Mouse (Mus musculus): ENCODE measurements around the gene Dnah11. TPM values are rescaled to one million over a fixed set of nuclear protein-coding genes. Genes with fewer than 3 reads are reported as not detected.

The Dnah11 gene
- total RNA-seq, 2 experiments from 2014 or later: 0.74 to 0.98 TPM

DNA sequence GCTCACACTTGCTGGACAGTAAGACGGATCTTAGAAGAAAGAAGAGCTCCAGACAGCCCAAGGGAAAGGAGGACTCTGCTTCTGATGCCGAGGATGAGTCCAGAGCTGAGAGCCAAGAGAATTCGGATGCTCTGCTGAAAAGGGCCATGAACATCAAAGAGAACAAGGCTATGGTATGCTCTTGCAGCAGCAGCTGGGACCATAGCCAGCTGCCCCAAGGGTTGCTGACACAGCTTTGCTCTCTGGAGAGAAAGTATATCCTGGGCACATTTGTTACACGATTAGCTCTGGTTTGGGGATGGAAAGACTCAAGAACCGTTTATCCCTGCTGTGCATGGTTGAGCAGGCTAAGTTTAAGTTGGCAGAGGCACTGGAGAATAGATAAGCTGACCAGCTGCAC lies 326.6 kb downstream of the Dnah11 start:
- no peak for DNase-seq
- intact Hi-C loops (cut with DNase I): no loop called here

DNA sequence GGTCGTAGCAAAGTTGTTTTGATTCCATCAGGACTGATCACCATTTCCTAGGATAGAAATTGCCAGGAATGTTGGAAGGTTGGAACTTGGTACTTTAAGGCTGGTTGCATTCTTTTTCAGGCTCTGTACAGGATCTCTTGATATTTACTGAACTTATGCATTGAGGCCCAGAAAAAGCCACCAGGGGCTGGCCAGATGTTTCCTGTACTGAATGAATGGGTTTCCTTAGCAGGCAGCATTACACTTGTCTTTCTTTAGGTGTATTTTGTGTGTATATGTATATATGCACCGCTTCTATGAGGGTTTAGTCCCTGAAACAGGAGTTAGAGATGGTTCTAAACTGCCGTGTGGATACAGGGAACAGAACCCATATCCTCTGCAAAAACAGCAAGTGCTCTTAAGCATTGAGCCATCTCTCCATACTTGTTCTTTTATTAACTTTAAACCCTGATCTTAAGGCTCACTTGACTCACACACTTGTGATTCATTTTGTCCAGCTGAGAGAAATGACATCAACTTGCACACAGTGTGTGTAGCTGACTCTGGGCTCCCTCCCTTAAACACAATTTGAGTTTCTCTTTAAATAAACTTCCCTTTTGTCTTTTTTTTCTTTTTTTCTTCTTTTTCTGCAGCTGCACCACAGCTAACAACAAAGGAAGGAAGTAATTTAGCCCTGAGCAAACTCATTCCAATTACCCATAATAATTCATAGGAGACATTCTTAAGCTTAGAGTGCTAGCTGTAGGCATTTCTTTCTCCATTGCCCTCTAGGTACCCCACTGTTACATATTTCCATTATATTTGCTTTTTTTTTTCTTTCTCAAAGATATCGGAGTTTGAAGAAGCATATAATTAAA lies 330.9 kb downstream of the Dnah11 start:
- DNase-seq: no peak
- intact Hi-C loops (cut with DNase I): no loop called here

DNA sequence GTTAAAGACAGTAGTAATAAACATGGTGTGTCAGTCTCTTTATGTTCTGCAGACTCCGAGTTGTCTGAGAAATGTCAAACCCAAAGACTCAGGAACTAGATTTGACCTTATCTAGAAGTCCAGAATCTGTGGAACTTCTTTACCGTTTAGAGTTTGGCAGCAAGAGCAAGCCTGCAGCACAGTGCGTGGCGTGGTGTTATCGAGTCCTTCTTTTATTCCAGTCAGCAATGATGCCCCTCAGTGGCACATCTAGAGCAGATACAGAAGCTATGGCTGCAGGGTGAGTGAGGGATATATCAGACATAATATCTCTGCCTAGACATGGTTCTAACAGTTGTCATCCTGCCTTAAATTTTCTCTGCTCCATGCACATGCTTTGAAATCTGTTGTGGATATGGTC lies 336.2 kb downstream of the Dnah11 start:
- intact Hi-C loops (cut with DNase I): no loop called here
- DNase-seq: no peak

DNA sequence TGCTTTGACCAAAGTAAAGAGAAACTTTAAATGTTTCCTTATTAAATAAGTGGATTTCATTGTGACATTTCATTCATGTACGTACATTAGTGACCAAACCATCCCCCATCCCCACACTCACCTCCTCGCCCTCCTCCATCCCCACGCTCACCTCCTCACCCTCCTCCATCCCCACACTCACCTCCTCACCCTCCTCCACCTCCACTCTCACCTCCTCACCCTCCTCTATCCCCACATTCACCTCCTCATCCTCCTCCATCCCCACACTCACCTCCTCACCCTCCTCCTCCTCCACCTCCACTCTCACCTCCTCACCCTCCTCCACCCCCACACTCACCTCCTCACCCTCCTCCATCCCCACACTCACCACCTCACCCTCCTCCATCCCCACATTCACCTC lies 337.6 kb downstream of the Dnah11 start:
- intact Hi-C loops (cut with DNase I): no loop called here
- DNase-seq: no peak

DNA sequence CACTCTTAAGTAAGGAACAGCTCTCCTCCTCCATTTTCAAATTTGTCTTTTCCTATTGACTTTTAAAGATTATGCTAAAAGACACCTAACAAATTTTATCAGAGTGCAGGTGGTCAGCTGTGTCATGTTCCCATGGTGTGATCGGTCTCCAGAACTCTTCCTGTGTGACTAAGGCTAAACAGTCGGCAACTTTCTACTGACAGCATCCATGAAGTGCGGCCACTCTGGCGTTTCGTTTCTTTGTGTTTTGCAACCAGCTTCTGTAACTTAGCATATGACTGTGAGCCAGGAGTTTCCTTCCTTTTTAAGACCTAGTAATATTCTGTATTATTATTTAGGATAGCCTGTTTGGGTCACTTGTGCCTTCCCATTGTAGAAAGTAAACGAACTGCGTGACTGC lies 338.0 kb downstream of the Dnah11 start:
- no peak for DNase-seq

DNA sequence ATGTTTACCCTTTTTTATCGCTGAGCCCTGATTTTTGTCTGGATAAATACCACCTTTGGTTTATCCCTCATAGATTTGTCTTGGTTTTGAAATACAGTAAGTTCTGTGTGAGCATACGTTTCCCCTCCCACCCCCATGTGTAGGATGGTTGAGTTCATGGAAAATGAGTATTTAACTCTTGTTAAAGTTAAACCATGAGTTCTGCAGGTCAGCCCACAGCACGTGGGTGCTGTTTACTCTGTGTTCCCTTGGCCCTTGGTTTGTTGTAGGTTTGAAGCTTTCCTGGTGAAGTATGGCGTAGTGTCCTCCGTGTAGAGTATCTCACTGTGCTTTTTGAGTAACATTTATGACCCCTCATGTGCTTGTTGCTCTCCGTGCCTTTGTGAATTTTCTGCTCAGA lies 341.0 kb downstream of the Dnah11 start:
- intact Hi-C loops (cut with DNase I): no loop called here
- DNase-seq: no peak

More for the DNA sequence above, 338.0 kb downstream of the Dnah11 start:
- intact Hi-C loops (cut with DNase I): no loop called here

DNA sequence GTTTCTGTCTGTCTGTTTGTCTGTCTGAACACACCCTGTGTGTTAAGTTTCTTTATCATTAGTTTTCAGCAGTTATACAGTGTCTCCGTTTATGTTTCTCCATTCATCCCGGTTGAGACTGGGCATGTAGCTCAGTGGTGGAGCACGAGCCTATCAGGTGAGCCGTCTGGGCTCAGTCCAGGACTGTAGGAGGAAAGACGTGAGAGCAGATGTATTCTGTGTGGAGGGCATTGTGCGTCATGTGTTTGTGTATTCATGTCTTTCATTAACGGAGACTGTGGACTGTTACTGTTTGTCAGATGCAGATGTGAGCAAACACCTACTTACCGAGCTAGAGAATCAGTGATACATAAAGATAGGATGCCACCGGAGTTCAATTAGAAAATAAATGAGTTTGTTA lies 341.8 kb downstream of the Dnah11 start:
- no peak for DNase-seq
- intact Hi-C loops (cut with DNase I): no loop called here

DNA sequence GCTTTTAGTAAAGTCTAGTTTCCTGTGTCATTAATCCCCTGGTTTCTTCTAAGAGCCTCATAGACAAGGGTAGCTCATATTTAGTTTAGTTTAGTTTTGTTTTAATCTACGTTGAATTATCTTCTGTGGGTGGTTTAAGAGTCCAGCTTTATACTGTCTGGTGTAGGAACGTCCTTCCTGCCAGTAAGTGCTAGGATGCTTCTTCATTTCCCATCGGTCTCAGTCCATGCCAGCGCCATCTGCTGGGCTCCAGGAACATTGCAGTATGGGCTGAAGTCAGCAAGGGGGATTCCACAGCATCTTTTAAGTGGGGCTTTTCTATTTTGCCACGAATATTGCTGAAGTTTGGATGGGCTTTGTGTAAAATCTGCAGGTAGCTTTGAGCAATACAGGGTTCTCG lies 345.5 kb downstream of the Dnah11 start:
- intact Hi-C loops (cut with DNase I): no loop called here
- peak; percentile 52 for DNase-seq

DNA sequence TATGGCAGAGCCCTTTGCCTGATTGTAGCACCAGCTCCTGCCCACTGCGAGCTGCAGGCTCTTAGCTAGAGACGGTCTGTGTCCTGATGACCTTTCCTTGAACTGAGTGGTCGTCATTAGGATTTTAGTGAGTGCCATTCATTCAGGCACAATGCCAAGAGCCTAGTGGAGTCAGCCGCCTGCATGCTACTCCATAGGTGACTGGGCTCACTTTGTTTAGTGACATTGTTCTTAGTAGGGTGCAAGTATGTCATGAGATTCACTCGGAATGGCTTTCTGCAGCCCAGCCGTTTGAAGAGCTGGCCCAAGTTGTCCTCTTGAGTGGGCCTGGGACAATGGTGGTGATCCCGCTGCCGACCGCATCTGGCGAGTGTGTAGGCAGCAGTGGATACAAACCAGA lies 348.4 kb downstream of the Dnah11 start:
- DNase-seq: no peak
- intact Hi-C loops (cut with DNase I): no loop called here

DNA sequence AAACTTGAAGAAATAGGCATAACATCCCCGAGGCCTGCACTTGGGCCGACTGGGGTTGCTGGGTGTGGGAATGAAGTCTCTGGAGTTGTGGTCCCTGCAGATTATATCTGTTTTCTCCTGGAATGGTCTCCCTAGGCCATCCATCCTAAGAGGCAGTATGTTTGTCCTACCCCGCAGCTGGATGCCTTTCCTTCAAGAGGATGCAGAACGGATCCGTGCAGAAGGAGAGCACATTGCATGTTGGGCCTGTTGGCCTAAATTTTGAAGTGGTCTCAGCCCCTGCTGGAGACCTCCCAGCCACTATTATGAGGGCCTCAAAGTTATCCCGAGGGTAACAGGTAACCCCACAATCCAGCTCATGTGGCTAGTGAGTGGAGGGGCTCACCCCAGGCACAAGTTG lies 350.2 kb downstream of the Dnah11 start:
- DNase-seq: no peak
- intact Hi-C loops (cut with DNase I): loop anchor here (10.0 kb wide), 1 partner anchor 64 kb away; no protein-coding TSS in a partner anchor

DNA sequence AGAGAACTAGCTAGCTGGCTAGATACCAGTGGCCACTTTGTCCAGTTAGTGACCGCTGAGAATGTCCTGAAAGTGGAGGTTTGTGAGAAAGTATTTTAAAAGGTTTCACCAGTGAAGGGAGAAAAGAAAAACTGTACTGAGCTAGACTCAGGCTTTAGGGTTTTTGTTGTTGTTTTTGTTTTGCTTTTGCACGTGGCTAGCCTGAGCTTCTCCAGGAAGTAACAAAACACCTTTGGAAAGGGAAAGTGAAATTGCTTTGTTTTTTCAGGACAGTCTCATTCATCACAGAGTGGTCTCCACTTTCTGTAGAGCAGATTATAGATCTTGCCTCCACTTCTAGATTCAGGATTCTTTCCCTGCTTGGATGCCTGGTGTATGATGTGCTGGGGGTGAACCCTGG lies 353.9 kb downstream of the Dnah11 start:
- intact Hi-C loops (cut with DNase I): loop anchor here (10.0 kb wide), 1 partner anchor 60 kb away; no protein-coding TSS in a partner anchor
- no peak for DNase-seq

DNA sequence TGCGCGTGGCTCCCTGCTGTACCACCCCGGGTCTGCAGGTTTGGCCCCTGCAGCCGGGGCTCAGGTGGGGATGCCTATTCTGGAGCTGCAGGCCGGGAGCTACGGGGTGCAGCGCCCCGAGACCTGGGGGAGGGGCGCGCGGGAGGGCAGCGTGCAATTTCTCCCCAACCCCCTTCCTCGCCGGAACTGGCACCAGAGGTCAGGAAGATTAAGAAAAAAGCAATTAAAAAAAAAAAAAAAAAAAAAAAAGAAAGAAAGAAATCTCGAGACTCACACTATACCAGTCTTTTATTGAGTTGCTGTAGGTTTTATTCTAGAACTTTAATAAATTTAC lies 354.8 kb downstream of the Dnah11 start:
- no peak for DNase-seq
- intact Hi-C loops (cut with DNase I): loop anchor here (10.0 kb wide), 1 partner anchor 59 kb away; no protein-coding TSS in a partner anchor

DNA sequence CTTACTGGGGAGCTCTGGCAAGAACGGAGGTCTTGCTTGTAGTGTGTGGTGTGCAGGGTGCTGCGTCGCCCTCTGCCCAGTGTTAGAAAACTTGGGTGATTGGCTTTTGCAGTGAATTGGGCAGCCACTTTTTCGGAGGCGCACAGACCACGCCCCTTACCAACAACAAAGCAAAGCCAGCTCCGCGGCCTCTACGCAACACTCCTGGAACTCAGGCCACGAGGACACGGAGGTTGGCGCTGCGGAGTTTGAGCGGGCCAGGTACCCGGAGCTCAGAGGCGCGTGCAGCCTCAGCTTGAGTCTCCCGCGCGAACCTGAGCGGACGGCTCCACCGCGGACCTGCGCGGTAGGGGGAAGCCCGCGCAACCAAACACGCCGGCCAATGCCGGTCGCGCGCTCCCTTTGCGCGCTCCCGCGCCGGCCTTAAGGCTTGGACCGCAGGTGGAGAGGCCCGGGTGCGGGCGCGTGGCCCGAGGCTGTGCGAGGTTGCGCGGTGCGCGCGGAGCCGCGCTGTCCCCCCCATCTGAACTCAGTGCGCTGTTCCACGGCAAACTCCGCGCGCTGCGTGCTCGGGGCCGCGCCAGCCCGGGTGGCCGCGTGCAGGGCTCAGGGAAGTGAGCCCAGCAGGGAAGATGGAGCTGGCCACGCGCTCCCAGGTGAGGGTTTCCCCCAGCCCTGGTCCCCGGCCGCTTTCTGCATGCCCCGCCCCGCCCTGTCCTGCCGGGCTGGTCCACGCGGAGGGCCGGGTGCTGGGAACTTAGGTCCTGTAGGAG lies 355.4 kb downstream of the Dnah11 start:
- intact Hi-C loops (cut with DNase I): loop anchor here (10.0 kb wide), 1 partner anchor 59 kb away; no protein-coding TSS in a partner anchor
- peak; percentile 68 for DNase-seq

DNA sequence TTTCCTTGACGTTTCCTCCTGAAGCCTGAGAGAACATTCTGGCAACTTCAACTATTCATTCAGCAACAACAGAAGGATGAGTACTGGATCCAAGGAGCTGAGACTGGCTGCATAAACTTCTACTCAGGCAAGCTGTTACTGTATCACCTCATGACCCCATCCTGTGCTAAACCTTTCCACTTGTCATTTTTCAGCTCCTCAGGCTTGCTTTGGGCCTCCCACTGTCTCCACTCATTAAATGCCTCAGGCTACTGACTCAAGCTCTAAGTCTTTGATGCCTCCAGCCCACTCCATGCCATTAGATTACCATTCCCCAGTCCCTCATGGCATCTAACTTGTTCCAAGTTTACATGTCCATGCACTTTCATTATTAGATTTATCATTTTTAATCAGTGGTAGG lies 356.2 kb downstream of the Dnah11 start:
- intact Hi-C loops (cut with DNase I): loop anchor here (10.0 kb wide), 1 partner anchor 58 kb away; no protein-coding TSS in a partner anchor
- no peak for DNase-seq

DNA sequence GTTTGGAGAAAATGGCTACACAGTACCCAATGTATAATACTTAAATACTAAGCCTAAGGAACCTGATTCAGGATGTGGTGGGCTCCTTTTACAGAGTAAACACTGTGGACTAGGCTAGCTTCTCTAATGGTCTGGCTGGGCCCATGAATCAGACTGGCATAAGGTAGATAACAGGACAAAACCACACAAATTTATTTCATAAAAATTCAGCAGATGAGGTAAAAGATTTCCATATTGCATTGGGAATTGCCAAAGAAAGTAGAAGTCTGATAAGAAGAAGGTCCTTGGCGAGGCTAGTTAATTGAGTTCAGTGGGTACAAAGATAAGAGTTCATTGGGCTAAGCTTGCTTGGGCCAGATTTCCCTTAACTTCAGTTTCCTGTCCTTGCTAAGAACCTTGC lies 358.1 kb downstream of the Dnah11 start:
- intact Hi-C loops (cut with DNase I): loop anchor here (10.0 kb wide), 1 partner anchor 56 kb away; no protein-coding TSS in a partner anchor
- DNase-seq: no peak

DNA sequence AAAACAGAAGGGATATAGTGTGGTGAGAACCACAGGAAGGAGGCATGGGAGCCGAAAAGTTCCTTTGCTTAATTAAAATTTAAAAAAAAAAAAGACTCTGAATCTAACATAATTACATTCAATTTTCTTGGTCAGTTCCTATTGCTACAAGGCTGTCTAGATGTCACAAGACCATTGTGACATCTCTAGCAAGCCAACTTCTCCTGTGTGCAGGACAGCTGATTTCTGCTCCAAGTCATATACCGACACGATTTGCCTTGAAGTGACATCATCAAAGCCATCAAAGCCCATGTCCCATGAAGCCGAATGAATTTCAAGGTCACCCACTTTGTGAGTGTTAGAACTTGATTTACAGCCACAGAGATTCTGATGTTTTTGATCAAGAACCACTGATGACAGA lies 361.5 kb downstream of the Dnah11 start:
- intact Hi-C loops (cut with DNase I): no loop called here
- DNase-seq: no peak

DNA sequence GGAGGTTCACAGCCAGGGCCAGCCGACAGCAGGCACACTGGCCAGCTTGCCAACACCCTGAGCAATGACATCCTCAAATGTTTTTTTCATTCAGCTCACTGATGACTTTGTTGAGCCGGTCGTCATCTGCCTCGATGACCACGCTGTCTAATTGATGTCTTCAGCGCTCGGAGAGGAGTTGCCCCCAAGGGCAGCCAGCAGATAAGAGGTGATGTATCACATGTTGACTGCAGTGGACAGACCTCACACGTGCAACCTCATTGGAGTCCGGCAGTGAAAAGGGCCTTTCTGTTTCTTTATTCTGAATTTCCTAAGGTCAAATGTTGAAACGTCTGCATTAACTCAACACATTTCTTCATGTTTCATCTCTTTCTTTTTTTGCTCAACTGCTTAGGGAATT lies 363.5 kb downstream of the Dnah11 start:
- peak; percentile 12 for DNase-seq
- intact Hi-C loops (cut with DNase I): no loop called here

DNA sequence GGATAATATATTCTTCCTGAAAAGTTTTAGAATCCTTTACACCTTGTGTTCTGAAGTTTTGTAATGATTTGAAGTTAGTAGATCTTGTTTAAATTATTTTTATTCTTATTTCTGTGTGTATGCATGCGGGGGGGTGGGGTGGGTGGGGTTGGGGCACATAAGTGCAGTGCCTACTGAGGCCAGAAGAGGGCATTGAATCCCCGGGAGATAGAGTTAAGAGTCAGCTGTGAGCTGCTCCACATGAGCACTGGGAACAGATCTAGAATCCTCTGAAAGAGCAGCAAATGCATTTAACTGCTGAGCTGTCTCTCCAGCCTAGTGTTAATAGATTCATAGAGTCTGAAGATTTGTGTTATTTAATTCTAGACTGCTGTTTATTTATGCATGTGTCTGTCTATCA lies 364.2 kb downstream of the Dnah11 start:
- no peak for DNase-seq
- intact Hi-C loops (cut with DNase I): no loop called here

DNA sequence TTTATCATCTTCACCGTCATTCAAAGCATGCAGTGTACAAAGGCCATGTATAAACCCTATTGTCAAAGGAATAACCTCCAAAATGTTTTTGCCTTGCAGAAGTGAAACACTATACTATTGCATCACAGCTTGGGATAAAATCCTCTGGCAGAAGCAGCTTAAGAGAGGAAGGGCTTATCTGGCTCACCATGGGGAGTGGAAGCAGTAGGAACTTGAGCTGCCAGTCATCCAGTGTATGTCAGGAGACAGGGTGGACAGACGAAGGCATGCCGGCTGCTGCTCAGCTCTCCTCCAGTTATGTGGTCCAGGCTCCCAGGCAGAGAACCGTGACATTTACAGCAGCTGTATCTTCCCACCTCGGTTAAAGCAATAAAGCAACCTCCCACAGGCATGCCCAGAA lies 366.7 kb downstream of the Dnah11 start:
- no peak for DNase-seq
- intact Hi-C loops (cut with DNase I): no loop called here

DNA sequence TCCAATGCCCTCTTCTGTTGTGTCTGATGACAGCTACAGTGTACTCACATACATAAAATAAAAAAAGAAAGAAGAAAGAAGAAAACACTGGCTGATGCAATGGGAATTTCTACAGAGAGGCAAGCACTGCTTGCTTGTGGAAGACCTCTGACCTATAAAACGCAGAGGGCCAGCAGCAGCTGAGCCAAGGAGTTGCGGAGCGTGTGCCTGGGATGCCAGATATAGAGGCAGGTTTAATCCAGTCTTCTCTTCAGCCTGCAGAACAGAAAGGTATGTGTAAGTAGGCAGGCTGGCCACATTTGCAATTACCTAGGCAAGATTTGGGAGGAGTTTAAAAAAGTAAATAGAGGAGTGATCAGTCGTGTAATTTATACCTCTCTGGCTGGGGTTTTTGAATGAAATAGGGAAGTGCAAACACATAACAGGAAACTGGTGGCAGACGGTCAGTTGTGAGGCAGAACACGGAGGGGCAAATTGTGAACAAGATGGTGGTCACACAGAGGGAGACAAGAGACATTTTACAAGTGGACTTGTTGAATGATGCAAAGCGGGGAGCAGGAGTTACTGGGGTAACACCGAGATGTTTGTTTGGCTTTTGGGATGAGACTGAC lies 367.4 kb downstream of the Dnah11 start:
- intact Hi-C loops (cut with DNase I): no loop called here
- no peak for DNase-seq

DNA sequence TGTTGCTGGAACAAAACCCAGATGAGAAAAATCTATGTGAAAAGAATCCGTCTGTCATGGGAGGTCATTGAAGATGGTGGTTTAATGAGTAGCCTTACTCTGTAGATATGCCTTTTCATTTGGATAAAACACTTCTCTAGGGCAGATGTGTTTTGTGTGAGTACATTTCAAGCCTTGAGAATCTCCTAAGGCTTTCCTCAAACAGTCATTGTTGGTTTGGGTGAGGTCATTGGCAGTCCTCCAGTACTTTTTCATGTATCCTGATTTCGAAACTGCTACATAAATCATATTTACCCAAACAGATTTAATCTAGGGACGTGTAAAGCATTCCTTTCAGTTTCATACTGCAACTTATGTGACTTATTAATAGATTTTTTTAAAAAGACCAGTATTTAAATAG lies 370.5 kb downstream of the Dnah11 start:
- no peak for DNase-seq
- intact Hi-C loops (cut with DNase I): no loop called here
